Mouse (Mus musculus) left cerebral cortex, adult 2 months (tissue): ENCODE data around the gene Kiz. TPM values are rescaled to one million over a fixed set of nuclear protein-coding genes. Genes with fewer than 3 reads are reported as not detected.
A peak's percentile ranks its signal among the peaks of the same experiment; 100 is the strongest.

Experiments used
- DNase-seq, 2 experiments: peaks; one replicate each; pipeline ENCODE4 v3.0.0; 2021 to 2022; ENCODE audit warnings: low spot score in 2 of 2, mixed read lengths in 1 of 2; ENCODE audit errors: extremely low spot score in 1 of 2
- H3K27ac ChIP-seq: fragments of 200-600 bp; 2 replicates; pipeline ENCODE4 v1.8.1; 2022
- H3K4me3 ChIP-seq: fragments of 200-600 bp; 2 replicates; pipeline ENCODE4 v1.8.1; 2022
- CTCF ChIP-seq: fragments of 200-600 bp; IDR thresholded peaks from 2 replicates; pipeline ENCODE4 v1.8.1; 2022; ENCODE audit warnings: antibody characterized with exemption, mild to moderate bottlenecking, moderate library complexity
- intact Hi-C: fragments of 180-260 bp; cut with DNase I; formaldehyde crosslinking; loops from one replicate; pipeline ENCODE4 v1.15.1; 2025
- total RNA-seq, 2 experiments: library from RNA; stranded (reverse); gene quantifications; 2 replicates each; pipeline ENCODE4 v1.2.3; 2021

Kiz gene
- total RNA-seq, 2 experiments from 2014 or later: 21.6 to 24.8 TPM

DNA sequence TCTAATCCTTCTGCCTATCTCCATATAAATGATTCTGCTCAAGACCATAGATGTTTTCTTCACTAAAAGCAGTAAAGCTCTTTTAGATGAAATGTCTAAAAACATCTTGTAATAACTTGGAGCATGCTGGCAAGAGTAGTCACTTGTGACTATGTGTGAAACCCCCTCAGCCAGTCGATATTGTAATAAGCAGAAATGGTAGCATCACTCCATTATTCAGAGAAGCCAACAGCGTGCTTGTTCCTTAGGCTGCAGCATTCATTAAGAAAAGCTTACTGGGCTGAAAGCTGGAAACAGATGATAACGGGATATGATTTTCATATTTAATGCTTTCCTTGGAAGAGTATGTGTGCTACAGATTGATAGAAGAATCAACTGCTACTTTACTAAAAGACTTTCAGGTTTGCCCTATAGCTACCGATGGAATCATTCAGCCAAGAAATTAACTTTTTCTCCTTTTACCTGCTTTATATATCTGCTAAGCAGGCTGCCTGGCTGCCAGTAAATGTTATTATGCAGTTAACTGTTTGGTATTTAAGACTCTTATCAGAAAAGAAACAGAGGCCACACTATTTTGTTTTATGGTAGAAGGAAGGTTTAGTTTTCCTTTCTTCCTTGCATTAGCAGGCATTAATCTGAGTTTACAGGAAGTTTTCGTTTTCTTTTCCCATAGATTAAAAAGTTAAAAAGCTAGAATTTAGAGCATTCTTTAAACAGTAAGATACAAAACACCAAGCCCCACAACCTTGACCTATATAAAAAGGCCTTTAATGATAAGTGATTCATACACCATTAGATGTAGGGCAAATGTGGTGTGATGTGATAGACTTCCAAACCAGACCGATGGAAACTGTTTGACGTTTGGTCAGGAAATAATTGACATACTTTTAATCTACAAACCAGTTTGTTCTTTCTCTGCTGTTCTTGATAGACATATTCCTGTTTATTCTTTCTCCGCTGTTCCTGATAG lies 15.9 kb downstream of the Kiz start:
- Histone ChIP-seq H3K4me3 (no peak overlapping the region), H3K27ac (no peak overlapping the region)
- TF ChIP-seq CTCF: no peak
- intact Hi-C loops: no loop called here
- DNase-seq: no peak

DNA sequence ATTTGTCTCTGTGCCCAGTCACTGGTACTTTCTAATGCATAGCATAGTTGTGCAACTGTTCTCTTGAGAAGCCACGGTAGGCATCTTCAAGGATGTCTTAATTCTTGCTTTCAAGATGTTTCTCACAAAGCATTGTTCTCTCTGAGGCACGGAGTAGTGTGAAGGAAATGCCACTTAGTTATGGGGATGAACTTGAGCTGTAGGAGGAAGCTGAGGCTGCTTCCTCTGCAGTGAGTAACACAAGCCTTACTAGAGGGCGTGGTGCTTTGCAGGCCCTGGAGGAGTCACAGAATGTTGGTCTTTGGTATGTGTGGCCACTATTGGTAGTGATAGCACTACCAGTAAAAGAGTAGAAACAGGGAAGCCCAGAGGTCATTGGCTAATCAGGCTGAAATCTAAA lies 17.0 kb downstream of the Kiz start:
- intact Hi-C loops: no loop called here
- Histone ChIP-seq H3K4me3 (no peak overlapping the region), H3K27ac (no peak overlapping the region)
- DNase-seq: no peak
- no peak for TF ChIP-seq CTCF

DNA sequence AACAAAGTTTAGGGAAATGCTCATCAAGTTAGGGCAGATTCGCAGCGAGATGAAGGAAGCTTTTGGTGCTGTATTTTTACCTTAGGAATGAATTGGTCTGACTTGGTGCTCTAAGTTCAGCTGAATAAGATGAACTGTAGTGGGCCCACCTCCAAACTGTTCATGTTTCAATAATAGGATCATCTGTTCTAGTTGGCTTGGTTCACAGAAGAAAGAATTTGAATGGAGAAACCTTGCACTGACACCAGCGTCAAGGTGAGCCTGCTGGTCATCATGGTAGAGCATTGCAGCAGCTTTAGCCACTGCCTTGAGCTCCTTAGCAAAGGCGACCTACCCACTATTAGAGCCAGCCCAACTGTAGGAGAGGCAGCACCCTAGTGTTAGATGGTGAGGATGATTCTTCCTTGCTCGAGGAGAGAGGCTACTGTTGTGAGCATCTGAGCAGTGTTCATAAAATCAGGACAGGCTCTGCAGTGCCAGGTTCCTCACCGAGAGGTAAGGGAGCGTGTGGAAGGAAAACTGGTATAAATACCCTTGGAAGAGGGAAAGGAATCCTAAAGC lies 18.3 kb downstream of the Kiz start:
- TF ChIP-seq CTCF: no peak
- DNase-seq: no peak
- Histone ChIP-seq H3K4me3 (no peak overlapping the region), H3K27ac (no peak overlapping the region)
- intact Hi-C loops: no loop called here

DNA sequence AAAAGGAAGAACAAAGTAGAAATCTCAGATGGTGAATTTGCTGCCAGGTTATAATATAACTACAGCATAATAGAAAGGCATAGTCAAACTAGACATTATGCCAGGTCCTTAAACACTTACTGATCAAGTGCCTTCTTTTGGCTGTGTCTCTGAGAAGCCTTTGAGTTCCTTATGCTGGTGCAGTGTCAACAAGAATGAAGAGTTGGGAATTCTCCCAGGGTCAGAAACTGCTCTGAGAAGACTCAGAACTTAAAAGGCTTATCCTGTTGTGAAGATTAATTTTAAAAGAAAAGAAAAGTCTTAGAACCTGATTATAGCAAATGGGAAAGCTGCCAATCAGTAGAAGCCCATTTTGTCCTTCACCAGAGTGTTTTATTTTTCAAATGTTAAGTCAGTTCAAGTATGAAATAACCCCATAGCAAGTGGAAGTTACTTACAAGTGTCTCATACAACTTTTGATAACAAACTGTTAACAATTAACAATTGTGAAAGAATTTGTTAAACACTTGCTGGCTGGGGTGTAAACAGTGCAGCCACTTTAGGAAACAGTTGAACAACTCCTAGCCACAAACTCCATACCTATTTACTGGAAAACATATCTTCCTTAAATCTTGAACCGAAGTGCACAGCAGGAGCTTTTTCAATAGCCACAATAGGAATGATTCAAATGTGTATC lies 21.9 kb downstream of the Kiz start:
- TF ChIP-seq CTCF: no peak
- DNase-seq: no peak
- Histone ChIP-seq H3K27ac (no peak overlapping the region), H3K4me3 (no peak overlapping the region)
- intact Hi-C loops: no loop called here

DNA sequence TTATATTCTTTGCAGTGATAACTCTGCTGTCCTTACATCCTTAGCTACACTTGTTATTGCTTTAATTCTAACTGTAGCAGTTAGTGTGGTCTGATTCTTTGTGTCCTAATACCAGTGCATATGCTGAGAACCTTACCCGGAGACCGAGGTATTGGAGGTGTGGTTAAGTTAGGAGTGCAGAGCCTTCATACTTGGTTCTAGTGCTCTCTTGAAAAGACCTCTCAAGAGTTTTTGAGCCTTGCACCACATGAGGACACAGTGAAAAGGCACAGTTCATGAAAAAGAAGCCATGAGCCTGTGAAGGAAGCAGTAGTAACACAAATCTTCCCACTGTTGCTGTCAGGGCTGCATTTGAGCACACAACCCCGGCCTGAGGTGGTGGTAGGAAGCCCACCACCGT lies 26.0 kb downstream of the Kiz start:
- no peak for DNase-seq
- TF ChIP-seq CTCF: no peak
- intact Hi-C loops: no loop called here
- no peak overlapping the region for H3K27ac ChIP-seq
- H3K4me3 ChIP-seq: no peak overlapping the region

DNA sequence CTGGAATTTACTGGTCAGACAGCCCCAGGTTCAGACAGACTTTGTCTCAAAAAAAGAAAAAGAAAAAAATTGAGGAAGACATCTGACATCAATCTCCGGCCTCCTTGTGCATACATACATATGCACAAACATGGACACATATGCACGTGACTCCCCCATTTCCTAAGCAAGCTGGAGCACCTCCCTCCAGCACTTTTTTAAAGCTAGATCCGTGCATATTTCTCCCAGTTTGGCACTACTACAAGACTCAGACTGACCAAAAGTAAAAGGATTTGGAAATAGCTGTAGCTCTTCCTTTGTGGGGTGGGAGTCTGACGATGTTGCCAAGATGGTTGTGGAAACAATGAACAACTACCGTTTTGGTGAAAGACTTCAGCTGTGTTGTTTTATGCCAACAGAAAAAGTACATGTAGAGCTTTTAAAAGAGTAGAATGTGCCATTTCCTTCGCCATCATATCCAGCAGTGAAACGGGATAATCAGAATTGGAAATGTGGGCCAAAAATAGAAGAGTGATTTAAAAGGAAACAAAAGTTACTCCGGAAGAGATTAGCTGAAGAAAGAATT lies 28.7 kb downstream of the Kiz start:
- TF ChIP-seq CTCF: no peak
- no peak for DNase-seq
- intact Hi-C loops: no loop called here
- H3K4me3 ChIP-seq: no peak overlapping the region
- no peak overlapping the region for H3K27ac ChIP-seq

DNA sequence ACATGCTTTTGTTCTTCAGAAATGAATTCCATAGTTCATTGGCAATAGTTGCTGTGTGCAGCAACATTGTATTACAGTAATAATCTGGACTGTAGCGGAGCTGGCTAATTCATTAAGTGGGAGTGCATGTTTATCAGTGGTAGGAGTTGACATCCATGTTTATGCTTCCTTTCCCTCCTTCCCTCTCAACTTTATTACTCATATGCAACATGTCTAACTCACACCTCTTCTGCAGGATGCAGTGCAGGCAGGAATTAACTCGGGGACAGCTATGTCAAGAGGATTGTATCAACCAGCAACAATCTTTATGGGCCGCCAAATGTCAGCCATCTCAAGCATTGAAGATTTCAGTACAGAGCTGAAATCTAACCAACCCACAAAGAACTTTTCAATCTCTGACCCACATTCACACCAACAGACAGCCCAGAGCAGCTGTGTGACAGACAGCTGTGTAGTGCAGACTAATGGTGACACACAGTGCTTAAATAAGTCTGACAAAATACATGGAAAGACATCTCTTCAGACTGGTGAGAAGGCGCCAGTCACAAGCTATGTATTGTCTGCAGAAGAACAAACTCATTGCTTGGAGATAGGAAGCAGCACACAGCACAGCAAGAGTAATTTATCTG lies 33.2 kb downstream of the Kiz start:
- no peak for TF ChIP-seq CTCF
- no peak for DNase-seq
- H3K4me3 ChIP-seq: no peak overlapping the region
- H3K27ac ChIP-seq: no peak overlapping the region
- intact Hi-C loops: no loop called here

DNA sequence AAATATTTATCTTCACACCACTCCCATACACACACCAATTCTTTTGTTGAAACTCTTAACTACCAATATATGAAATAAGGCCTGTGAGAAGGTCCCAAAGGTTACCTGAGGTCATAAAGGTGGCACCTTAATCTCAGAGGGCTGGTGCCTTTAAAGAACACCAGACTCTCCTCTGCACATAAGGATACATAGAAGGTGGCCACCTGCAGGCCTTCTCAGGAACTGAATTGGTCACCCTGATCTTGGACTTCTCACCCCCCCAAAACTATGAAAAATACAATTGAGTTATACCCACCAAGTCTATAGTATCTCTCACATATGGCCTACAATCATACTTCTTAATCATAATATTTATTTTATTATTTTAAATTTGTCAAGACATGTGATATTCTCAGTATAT lies 43.3 kb downstream of the Kiz start:
- intact Hi-C loops: no loop called here
- Histone ChIP-seq H3K4me3 (no peak overlapping the region), H3K27ac (no peak overlapping the region)
- DNase-seq: no peak
- TF ChIP-seq CTCF: peak; percentile 55

DNA sequence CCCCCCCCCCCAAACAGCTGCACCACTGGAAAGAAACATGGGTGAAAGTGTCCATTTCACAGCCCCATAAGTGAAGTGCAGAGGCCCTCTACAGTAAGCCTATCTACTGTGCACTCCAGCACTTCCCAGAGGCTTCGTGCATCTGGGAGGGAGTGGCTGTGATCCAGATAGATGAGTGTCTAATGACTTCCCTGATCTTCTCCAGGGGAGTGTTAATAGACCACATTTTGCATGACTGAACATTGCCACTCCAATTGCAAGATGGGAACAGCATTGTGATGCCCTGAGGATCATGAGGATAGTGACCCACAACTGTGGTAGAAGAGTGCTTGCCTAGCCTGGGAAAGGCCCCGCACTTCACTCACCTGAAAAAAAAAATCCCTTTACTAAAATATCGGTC lies 60.4 kb downstream of the Kiz start:
- TF ChIP-seq CTCF: no peak
- DNase-seq: no peak
- H3K27ac ChIP-seq: no peak overlapping the region
- H3K4me3 ChIP-seq: no peak overlapping the region
- intact Hi-C loops: no loop called here

DNA sequence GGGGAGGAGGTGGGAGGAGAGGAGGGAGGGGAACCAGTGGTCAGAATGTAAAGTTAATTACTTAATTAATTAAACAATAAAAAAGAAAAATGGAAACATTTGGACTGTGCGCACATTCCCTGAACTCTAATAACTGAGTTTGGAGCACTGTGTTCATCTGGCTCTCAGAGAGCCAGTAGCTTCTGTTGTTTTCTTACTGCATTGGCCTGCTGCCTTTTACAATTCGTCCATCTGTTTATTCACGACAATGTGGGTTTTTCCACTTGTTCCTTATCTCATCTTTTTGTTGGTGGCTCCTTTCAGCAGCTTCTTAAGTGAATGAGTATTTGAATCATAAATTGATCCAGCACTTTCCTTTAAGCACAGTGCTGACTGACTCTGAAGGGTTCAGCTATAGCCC lies 62.1 kb downstream of the Kiz start:
- H3K4me3 ChIP-seq: no peak overlapping the region
- TF ChIP-seq CTCF: no peak
- intact Hi-C loops: no loop called here
- no peak for DNase-seq
- H3K27ac ChIP-seq: no peak overlapping the region

DNA sequence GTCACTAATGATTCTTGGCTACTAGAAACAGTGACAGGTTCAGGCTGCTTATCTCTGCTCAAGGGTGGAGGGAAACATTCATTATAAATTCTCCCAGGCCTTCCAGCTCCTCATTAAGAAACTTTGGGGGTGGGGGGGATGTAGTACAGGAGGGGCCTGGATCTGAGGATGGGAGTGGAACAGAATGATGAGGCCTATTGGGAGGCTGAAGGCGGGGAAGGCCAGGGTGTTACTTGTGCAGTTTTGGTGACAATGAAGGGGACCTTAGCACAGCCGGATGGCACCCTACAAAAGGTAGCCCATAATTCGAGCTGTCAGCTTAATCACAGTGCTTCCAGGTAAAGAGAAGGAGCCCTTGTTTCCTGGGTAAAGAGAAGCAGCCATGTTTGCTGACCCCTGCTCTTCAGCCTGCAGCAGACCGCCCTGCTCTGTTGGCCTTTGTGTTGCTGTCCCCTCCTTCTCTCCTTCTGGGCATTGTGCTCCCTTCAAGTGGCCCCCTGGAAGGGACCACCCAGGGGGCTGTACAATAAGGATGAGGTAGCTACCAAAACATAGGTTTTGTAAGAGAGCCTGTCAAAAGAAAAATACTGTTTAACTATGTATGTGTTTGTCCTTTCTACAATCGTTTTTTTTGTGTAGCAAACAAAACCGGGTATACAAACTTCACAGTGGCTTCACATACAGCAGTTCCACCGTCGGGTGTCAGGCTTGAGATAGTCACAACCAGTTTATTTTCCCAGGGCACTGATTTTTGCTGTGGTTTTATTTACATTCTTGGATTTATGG lies 64.9 kb downstream of the Kiz start:
- no peak for DNase-seq
- Histone ChIP-seq H3K27ac (no peak overlapping the region), H3K4me3 (no peak overlapping the region)
- no peak for TF ChIP-seq CTCF
- intact Hi-C loops: no loop called here
